Mouse (Mus musculus) kidney, postnatal 14 days (tissue): ENCODE measurements around the gene Fras1.

Source experiments
- DNase-seq: peaks from one replicate; pipeline ENCODE4 v3.0.0; 2022; ENCODE audit warnings: mixed read lengths

The Fras1 gene

DNA sequence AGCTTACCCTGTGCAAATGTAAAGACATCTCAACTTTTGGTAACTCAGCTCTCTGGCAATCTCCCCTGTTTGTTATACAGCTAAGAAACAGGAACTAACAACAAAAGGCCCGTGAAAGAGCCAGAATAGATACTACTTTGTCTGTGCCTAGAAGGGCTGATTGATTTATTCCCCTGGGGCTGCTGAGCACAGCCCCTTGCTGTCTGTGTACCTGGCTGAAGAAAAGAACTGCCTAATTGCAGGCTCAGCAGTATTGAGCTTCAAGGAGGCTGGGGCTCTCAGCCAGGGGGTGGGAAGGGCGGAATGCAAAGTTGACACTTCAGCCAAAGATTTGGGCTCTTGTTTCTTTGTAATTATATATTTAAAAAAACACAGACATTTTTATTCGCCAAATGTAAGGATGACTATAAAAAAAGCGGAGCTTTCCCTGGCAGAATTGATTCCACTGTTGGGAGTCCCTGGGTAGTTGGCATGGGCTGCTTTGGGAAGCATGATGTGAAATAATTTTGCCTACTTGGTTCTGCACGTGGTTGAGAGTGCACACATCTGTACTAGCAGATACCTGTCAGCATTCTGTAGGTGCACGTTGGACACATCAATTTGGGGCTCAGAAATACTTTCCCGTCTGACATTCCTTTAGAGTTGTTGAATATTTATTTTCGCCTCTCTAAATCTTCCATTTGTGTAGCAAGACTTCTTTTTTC is 31.5 kb downstream of the Fras1 start:
- no peak for DNase-seq

DNA sequence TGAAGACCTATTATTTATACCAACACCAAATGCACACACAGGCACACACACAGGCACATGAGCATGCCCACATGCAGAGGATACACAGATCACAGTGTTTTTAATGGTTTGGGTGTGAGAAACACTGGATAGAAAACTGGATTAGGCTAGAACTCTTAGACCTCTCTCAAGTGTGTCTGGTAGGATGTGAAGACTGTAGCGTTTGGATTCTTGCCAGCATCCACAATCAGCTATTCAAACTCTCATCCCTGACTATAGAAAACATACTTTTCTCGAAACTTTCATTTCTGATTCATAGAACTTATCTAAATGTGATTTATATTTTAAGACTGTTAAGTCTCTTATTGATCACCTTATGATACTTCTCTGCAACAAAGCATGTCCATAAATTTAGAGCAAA is 34.5 kb downstream of the Fras1 start:
- DNase-seq = no peak

DNA sequence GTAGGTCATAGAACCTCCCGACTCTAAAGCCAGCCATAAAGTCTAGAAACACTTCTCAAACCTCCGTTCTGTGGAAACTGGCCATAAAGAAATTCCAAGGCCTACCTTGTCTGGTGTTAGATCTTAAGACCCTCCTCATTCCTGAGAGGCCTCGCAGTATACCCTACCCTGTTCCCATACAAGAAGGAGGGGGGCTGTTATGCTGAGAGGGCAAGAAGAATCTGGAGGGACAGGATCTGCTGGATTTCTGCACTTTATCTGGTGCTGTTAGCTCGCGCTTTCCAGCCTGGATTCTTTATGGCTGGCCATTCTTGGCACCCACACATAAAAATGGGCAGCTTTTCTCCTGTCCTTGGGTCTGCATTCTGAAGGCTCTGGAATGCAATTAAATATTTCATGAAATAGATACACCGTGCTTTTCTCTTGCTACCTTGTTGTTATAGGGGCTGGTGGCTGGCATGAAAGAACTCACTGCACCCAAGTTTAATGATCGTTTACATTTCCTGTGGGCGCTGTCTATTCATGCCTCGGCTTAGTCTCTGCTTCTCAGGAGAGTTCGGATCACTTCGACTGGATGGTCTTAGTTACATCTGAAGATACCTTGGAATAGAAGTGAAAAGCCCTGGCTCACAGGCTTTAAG is 39.1 kb downstream of the Fras1 start:
- peak; percentile 41 for DNase-seq

DNA sequence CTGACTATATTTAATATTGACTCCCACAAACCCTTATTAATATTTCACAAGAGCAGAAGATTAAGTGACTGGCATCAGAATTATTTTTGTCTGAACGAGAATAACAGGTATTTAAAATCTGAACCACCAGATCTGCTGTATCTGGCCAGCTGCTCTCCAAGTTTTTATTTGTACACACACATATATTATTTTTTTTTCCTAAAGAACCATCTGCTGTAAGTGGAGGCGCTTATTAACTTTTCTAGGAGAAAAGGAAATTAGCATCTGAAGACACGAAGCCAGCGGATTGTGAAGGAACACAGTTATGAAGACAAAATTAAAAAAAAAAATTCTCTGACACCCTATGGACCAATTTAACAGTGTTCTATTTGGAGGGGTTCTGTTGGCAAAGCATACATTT is 43.4 kb downstream of the Fras1 start:
- DNase-seq = no peak

DNA sequence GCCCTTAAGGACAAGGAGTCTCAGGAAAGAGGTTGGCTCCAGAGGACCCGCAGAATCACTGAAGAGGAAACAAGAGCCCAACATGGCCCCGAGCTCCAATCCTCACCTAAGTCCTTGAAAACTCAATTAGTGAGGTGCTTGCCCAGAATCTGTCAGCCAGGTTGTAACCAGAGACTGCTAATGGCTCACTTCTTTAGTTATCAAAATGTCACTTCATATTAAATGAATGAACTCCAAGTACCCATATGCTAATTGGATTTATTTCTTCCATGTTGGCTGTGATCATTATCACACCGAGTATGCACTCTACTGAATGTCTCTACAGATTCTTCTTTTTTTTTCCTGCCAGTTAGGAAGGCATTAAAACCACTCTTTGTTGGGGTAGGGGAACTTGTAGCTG is 47.8 kb downstream of the Fras1 start:
- no peak for DNase-seq

DNA sequence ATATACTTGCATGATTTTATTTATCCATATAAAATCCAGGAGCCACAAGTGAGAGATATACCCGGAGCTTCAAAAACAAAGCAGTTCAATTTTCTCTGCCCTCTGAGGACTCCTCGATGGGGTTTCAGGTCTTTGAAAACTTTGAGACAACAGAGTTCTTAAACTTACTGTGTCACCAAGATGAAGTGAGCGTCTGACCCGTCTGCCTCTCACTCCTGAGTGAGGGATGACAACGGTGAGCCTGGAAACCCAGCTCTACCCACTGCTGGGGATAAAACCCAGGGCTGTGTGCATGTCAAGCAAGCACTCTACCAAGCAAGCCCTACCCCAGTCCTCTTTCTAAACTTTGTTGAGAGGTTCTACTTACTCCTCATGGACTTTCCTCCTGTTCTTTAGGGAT is 49.0 kb downstream of the Fras1 start:
- no peak for DNase-seq

DNA sequence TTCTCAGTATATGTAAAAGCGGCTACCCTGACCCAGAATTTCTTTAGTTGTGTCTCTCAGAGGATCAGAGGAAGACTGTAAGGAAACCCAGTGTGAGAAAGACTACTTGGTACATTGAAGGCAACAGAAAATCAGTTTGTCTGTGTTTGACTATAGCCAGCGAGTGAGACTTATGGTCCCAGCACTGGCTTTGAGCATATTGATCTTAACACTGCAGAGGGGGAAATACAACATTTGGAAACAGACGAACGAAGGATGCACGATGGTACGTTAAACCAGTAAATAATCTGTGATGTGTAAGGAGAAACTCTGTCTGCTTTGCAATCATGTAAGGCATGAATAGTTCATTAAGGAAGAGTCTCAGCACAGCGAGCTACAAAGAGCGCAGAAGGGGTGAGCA is 51.6 kb downstream of the Fras1 start:
- no peak for DNase-seq

DNA sequence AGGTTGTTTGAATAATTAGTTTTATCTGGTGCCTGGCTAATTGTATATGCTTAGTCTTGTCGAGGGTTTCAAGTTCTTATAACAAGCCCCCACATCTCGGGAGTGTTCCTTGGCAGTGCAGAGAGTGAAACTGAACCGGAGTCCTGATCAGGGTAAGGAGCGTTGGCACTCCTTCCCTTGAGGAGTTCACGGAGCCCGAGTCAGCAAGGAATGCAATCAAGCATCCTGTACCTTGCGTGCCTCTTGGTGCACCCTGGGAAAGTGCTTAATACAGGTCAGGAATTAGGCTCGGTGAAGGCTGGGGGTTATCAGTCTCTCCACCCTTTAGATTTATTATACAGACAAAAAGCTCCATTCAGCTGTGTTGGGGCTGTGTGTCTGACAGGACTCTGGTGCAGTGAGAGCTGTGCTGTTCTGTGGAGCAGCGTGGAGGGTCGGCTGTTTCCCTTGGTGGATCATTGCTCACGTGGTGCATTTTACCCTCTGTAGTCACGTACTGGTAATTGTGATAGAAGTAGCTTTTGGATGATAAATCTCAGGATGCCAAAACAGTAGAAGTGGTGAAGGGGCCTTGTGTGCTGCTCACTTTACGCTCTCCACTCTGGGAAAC is 55.9 kb downstream of the Fras1 start:
- DNase-seq = no peak

DNA sequence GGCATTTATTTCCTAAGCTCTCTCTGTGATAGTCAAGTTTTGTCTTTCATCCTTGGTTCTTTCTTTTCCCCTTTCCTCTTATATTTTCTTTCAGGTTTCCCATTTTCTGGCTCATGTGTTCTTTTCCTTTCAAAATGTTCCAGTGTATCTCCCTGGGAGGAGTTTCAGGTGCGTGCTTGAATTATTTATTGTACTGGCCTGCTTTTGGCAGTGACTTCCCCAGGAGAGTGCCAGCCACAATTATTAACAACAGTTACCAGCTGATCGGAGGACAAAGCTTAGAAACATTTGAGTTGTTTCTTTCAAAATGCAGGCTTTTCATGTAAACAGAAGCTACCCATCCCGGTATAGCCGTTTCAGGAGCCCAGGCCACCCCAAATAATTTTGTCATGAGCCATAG is 64.1 kb downstream of the Fras1 start:
- DNase-seq = no peak

DNA sequence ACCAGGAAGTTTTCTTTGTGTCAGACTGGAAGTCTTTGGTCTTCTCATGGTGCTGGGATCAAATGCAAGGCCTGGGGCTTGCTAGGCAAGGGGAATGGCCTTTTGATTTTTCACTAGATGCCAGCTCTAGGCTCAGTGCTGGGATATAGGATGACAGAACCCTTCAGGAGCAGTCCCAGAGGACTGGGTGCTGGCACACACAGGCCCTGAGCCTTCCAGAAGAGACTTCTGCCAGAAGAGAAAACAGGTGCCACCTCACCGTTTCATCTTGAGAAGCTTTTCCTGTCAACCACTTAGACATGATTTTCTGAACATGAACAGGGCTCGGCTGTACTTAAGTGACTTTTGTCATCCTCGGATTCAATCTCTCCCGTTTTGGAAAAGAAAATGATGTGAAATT is 66.1 kb downstream of the Fras1 start:
- no peak for DNase-seq

DNA sequence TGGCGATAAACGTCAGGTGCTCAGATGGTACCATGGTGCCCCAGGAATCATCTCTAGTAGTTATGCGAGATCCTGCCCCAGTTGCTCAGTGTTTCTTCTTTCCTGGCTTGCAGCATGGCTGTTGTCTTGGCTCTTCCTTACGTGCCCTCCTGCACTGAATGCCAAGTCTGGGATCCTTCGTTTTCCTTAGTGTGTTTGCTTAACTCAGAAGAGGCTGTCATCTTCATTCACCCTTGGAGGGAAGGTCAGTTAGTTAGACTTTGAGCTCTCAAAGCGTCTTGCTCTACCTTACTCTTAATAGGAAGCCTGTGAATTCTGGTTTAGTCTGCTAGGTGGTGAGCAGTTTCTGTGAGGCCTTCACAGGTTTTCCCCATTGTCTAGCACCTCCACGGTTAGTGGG is 73.7 kb downstream of the Fras1 start:
- peak; percentile 31 for DNase-seq

DNA sequence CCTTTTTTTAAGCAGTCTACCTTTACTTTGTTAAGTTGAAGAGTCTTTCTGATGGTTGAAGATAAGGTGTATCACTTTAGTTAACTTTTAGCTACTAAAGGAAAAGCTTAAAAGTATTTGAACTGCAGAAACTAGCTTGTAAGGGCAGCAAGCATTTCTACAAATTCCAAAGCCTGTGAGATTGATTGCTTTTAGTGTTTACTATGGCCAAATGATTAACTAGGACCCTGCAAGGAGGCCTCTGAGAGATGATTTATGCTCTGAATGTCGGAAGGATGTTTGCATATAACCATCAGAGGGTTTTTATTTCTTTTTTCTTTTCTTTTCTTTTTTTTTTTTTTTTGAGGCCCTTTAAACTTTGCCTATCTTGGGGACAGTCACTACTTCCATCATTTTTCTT is 78.3 kb downstream of the Fras1 start:
- peak; percentile 36 for DNase-seq

DNA sequence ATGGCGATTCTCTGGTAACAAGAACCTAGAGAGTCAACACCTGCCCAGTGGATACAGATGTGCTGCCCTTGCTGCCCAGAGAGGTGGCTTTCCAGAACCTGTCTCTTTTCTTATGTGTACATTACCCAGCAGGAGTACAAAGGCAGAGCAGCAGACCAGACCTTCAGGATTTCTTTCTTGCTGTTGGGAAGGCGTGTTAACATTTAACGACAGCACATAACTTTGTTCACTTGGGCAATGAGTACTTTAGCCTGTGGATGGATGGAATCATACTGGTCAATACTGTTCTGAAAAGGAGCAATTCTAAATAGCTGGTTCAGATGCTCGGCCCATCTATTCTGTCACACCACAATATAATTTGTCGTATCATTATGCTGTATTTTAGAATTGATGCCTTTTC is 79.6 kb downstream of the Fras1 start:
- no peak for DNase-seq

DNA sequence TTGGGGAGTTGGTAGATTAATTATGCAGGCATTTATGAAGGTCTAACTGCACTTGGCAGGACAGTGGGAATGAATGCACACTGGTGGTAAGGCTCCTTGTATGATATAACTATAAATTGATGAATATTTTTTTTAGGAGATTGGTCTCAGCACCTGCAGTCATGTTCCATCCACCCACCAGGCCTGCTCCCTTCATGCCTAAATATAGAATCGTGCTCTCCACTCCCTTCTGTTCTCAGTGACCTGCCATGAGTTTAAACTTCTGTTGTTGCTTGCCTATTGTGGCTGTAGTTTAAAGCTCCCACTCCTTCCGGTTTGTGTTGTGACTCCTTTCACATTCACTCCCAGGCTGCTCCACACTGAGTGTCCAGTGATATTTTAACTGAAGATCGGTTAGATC is 80.7 kb downstream of the Fras1 start:
- DNase-seq = no peak

DNA sequence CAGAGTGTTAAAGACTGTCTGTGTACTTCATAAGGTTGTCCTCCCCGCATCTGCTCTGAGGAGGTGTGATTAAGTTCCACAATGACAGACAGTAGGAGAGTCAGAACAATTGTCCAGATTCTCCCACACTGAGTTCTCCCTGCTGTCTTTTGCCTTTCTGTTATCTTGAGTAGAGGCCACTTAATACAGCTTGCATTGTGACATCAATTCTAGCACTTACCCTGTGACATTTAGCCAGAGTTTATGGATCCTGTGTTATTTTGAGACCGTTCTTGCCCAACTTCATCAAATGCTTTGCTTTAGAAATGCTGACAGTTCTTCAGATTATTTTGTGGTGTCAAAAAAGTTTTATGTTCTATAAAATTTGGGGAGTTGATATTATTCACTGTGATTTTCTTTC is 81.5 kb downstream of the Fras1 start:
- no peak for DNase-seq

DNA sequence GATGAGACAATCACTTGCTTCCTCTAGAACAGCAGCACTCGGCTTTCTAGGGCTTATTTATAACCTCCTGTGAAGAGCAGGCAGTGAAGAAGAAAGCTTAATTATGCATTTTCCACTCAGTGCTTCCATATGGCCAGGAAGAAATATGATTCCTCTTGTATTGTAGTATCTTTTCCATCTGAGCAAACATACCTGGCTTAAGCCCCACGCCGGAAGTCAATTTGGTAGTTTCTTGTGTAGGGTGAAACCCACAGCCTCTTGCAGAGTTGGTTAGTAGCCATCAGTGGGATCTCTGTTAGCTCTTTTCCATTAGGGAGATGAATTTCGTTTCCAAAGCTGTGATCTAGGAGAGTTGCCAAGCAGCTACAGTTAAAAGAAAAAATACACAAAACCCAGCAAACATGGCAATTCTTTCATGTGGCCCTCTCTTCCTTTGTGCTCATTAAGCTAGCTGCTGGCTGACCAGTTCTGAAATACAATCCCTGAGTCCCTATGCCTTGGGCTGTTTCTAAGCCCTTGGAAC is 83.7 kb downstream of the Fras1 start:
- no peak for DNase-seq

DNA sequence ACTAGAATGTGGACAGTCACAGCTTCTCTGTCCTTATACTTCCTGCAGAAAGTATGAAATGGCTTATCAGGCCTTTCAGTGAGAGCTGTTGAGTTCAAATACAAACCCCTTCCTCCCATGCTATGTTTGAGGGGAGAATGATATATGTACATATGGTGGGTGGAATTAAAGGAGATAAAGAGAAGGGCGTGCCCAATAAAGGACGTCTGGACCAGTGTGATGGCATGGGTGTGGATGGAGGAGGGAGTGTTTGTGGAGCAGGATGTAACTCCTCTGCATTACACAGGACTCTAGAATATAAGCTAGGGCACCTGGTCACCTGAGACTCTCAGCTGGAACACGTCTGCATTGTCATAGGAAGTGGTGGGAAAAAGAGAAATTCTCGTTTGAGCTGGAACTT is 85.8 kb downstream of the Fras1 start:
- DNase-seq = no peak

DNA sequence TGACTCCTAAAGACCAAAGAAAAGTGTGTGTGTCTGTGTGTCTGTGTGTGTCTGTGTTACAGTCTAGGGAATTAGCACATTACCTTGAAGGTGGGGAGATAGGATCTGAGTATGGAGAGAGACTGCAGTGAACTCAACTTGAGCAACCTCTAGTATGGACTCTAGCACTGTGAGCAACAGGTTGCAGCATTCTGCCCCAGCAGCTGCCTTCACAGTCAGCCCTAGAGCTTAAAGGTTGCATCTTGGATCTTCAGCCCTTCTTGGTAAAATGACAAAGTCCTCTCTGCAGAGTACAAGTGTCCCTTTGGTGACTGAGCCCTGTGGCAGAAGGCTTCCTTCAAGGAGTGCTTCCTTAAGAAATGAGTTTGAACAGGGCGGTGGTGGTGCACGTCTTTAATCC is 88.4 kb downstream of the Fras1 start:
- DNase-seq = no peak

DNA sequence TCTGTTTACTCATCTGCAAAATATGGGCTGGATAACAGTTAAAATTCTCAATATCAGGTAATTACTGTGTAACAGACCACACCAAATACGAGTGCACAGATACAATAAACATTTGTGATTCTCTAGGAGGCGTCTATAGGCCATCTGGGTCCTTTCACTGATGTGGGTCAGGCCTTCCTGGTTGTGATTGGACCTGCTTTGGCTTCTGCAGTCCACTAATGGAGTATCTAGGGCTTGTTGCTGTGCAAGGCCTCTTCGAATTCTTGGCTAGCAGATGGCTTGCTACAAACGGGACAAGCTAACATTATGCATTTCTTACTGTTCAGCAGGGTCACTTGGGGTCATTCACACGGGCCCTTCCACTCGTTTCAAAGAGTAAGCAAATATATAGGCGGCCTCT is 92.7 kb downstream of the Fras1 start:
- DNase-seq = no peak

DNA sequence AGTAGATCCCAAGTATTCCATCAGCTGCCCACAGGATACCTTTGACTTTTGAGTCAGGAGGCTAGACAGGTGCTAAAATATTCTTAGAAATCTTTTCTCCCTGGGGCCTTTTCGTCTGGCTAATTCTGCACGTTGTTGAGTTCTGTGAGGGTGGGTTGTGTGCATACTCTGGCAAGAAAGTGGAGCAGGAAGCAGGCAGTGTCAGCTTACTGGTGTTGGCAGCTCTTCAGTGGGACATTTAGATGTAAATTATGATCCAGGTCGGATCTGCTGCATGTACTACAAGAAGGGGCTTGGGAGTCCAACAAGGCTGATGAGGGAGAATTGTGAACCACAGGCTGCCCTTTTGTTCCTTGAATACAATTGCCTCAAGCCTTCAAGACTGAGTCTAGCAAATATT is 98.2 kb downstream of the Fras1 start:
- no peak for DNase-seq

DNA sequence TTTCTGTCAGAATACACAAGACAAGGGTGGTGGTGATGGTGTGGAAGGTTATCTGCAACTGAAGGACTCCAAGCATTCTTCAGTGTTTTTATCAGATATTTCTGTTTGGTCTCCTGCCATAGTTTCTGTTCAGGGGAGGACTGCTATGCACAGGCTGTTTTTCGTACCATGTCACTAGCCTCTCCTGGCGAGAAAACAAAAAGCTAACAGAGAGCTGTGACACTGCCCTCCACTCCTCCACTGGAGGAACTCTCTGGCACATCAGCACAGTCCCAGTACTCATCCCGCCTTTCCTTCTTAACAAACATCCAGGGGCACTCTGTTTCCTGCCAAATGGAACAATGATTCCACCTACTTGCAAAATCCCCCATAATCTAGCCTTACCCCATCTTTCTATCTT is 101.7 kb downstream of the Fras1 start:
- no peak for DNase-seq

DNA sequence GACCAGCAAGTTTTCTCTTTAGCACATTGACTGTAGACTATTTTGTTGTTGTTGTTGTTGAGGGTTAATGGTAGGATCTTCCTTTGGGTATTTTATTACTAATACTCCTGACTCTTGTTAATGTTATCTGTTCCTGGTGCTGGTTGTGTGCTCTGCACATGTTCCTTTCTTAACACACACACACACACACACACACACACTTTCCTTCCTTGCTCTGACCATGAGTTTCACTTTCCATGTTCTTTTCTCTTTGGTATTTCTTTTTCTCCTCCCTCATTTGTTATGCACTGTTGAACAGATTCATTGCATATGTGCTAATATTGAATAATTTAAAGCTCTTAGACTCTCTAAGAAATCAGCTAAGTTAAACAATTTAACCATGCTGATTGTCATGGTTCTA is 105.2 kb downstream of the Fras1 start:
- DNase-seq = no peak

DNA sequence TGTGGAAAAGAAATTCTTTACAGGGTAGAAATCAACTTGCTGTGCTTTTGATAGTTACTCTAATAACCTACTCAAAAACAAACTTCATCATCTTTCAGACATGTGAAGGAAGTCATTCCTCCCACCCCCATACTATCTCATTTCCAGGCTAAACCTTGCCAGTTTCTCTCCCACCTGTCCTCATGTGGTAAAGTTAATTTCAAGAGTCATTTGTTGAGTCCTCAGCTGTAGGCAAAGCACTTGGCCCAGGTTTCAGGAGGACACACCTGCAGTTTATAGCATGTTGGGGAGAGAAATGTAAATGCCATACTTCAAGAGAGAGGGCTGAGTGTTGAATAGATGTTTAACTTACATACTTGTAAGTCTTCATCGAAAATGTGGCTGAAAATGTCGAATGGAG is 107.4 kb downstream of the Fras1 start:
- no peak for DNase-seq

DNA sequence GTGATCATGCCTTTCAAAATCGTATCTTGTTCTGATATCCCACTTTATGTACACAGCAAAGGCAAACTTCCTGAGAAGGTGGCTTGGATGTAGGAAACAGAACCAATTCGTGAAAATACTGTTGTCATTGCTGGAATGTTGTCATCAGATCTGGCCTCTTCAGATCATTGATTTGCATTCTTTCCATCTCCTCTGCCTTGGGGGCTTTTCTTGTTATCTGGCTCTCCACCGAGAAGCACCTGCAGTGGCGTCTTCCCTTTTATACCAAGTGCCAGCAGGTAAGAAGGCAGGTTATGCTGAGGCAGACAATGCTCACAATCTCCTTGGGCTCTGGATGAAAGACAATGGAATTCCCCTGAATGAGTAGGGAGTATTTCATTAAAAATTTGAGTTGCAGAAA is 108.3 kb downstream of the Fras1 start:
- DNase-seq = no peak

DNA sequence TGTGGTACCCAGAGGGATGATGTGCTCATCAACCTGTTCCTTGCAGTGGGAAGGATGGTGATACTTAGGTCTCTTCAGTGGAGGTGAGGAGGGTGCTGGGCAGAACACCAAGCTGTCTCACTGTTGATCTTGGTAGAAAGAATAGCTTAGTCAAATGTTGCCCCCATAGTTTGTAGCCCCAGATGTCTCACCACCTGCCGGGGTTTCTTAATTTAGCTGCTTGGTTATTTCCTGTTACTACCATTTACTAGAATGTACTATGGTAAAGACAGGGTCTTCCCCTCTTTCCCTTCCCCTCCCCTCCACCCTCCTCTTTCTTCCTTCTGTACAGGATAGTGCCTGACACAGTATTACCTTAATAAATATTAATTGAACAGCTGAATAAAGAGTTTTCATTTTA is 118.7 kb downstream of the Fras1 start:
- no peak for DNase-seq
